Mouse (Mus musculus): ENCODE measurements around the gene Cyp2s1.
"Not testable (repeated sequence)": the region's sequence is repeated elsewhere in the genome, so short reads cannot be mapped to it uniquely, and the experiment has no call there.

Gene Cyp2s1

DNA sequence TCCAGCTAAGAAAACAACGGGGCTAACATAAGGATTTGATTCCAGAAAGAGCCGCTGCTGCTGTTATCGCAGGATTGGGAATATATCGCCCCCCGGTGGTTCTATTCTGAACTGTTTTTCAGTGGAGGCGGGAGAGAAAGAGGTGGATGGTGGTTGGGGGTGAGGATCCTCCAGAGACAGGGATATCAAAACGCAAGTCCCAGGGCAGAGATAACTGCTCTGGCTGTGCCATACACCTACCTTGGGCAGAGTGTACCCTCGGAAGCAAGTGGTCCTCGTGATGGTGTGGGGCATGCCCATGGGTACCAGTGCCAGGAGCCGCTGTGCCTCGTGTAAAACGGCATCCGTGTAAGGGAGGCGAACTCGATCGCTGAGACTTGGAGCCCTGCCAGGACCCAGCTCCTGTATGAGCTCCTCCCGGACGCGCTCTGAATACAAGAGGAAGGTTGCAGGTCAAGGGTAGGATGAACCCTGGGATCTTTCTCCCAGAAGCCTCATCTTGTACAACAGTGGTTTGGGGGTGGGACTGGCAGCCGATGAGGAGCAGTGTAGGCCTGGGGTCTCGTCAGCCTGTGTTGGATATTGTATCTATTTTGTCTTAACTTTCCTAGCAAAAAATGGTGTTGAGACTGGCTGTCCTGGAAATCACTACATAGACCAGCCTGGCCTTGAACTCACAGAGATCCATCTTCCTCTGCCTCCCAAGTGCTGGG, 10.9 kb downstream of the Cyp2s1 start:
- DNase-seq = peak; percentile 51

DNA sequence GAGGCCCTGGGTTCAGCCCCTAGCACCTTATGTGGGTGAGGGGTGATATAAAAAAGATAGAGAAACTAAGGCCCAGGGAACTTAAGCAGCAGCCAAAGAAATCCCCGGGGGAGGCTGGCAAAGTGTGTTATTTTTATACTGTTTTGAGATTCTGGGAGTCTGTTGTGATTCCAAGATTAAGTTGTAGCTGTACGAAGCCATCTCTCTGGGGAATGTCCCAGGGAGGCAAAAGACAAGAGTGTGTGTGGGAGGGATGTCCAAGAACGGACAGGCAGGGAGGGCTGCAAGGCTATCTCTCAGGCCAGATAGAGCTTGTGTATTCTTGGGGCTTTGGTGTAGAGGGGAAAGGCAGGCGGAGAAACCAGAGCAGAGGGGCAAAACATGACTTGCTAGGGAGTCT, 11.9 kb downstream of the Cyp2s1 start:
- no peak for DNase-seq

DNA sequence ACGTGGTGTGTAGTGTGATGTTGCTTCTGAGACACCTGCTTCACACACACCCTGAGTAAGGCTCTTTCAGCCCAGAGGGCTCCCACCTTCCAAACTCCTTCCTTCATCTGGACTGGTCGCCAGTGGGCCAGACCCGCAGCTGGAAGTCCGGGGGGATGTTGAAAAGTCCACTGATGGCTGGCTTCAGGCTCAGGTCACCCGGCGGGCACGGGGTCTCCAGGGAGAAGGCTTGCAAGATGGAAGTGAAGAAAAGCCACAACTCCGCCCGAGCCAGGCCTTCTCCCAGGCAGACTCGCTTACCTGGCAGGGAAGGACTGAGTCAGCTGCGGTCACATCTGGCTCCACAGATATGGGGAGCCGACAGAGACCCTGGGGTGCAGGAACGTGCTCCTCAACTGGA, 13.3 kb downstream of the Cyp2s1 start:
- DNase-seq = no peak

DNA sequence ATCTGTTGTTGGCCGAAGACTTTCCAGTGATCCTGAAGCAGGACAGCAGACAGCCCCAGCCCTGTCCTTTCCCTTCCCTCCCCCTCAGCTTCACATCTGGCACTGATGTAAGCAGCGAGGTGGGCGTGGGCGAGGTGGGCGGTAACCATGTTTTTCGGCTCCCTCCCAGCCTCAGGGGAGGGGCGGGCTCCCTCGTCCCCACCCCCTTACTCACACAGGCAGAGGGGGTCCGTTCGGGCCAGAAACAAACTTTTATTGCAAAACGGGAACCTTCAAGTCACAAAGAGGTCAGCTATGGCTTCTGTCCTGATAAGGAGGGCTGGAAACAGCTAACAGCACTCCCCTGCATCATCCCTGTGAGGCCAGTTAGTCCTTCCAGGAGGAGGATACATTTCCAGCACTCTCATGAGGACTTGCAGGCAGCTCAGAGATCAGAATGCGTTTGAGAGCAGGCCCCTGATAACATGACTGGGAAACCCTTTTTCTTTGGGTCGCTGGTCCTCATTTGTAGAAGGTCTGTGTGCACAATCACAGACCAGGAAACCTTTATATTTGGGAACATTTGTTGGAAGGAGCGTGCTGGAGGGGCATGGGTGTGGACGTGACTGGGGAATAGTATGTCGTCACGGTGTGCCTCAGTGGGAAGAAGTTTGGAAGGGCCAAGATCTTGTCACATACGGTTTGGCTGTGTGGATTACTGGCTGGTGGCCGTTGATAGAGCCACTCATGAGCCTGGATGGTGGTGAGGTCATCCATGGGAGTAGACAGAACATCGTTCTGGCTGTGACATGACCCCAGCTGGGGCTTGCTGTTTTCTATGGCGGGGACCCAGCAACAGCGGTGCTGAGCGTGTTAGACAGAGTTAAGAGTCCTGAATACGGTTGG, 14.2 kb downstream of the Cyp2s1 start:
- no peak for DNase-seq

DNA sequence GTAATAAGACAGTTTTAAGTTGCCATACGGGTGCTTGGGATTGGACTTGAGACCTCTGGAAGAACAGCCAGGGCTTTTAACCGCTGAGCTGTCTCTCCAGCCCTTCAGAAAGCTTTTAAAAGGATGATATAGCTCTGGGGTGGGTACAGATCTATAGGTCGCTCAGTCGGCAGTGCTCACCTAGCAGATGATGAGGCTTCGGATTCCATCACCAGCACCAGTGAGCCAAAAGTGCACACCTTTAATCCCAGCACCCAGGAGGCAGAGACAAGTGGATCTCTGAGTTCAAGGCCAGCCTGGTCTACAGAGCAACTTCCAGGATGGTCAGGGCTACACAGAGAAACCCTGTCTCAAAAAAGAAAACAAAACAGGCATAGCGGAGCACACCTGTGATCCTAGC, 15.7 kb downstream of the Cyp2s1 start:
- DNase-seq = no peak

DNA sequence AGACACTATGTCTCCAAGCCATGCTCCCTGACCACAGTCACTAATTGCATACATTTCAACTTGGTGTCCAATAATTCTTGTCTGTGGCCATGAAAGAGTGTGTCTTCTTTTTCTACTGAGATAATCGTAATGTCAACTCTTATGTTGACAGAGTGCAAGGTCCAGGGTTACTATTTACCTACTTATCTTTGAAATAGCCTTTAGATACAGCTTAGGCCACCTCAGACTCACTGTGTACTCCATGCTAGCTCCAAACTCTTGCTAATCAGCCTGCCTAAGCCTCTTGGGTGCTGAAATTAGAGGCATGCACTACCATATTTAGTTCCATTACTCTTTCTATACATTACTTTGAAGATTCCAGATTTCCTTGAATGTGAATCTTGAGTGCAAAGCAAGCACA, 17.3 kb downstream of the Cyp2s1 start:
- DNase-seq = no peak

DNA sequence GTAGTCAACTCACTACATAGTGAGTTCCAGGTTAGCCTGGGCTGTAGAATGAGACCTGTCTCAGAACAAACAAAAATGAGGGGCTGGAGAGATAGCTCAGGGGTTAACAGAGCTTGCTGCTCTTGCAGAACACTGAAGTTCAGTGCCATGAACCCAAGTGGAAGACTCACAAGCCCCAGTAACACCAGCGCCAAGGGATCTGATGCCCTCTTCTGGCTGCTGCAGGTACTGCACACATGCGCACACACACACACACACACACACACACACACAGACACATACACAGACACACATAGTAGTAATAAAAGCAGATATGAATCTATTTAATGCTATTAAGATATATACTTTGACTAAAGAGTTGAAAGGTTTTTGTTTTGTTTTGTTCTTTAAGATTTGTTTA, 18.2 kb downstream of the Cyp2s1 start:
- no peak for DNase-seq

DNA sequence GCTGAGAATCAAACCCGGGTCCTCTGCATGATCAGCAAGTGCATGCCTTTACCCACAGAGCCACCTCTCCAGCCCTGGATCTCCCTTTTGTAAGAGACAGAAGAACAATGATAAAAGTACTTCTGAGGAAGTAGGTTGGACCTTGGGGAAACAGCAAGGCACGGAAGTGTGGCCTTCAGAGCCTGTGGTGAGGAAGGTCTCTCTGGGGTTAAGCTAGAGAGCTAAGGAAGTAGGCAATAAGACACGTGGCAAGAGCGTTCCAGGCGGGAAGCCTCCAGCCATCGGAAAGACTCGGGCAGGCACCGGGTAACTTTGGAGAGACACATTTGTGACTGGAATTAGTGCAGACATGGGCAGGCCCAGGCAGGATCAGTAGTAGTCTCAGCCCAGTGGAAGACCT, 21.9 kb downstream of the Cyp2s1 start:
- no peak for DNase-seq

DNA sequence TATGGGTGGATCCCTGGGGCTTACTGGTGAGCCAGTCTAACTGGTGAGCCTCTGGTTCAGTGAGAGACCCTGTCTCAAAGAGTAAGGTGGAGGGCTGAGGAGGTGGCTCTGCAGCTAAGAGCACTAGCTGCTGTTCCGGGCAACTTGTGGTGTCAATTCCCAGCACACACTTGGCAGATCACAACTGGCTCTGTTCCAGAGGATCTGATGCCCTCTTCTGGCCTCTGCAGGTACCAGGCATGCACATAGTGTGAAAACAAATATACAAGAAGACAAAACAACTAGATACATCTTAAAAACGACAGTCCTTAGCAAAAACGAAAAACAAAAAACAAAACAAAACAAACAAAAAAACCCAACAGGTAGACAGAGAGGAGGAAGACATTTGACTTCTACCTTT, 23.0 kb downstream of the Cyp2s1 start:
- no peak for DNase-seq

DNA sequence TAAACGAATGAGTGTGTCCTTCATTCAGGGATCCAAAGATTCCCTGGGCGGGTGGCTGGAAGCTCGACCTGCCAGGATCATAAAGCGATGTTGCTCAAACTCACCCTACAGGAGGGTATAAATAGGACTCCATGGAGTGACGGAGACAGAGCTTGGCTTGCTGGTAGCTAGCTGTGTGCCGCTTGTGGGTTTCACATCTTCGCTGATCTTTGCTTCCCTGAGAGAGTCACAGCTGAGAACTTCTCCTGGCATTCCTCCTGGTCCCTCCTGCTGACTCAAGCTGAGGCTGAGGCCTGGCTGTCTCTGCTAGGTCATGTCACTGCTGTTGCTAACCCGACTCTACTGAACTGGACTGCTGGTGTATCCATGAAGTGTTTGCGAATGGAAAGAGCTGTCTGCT, 23.7 kb downstream of the Cyp2s1 start:
- not testable (repeated sequence) for DNase-seq

DNA sequence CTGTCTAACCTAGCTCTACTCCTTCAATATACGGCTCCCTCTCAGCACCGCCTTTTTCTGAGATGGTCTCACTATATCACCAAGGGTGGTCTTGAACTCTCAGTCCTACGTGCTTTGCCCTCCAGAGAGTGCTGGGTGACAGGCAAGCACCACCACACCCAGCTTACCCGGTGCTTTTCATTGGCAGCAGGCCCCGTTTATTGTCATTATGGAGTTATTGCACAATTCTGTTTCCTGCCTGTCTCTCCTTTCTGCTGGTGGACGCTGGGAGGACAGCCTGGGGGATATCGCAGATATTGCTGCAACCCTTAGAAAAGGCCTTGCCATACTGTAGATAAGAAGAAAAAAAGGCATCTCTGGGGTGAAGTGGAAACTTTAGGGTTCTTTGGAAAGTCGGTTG, 26.1 kb downstream of the Cyp2s1 start:
- no peak for DNase-seq

DNA sequence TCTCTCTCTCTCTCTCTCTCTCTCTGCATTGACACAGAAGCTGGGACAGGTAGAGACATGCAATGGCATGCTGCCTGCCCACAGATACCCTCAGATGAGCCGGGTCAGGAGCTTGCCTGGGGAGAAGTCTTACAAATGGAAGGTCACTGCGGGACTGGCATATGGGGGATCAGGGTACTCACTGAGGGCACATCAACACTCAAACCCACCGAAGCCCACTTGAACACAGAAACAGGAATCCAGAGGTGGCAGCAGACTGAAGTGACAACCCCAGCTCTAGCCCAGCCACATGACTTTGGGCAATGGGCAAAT, 27.6 kb downstream of the Cyp2s1 start:
- no peak for DNase-seq

DNA sequence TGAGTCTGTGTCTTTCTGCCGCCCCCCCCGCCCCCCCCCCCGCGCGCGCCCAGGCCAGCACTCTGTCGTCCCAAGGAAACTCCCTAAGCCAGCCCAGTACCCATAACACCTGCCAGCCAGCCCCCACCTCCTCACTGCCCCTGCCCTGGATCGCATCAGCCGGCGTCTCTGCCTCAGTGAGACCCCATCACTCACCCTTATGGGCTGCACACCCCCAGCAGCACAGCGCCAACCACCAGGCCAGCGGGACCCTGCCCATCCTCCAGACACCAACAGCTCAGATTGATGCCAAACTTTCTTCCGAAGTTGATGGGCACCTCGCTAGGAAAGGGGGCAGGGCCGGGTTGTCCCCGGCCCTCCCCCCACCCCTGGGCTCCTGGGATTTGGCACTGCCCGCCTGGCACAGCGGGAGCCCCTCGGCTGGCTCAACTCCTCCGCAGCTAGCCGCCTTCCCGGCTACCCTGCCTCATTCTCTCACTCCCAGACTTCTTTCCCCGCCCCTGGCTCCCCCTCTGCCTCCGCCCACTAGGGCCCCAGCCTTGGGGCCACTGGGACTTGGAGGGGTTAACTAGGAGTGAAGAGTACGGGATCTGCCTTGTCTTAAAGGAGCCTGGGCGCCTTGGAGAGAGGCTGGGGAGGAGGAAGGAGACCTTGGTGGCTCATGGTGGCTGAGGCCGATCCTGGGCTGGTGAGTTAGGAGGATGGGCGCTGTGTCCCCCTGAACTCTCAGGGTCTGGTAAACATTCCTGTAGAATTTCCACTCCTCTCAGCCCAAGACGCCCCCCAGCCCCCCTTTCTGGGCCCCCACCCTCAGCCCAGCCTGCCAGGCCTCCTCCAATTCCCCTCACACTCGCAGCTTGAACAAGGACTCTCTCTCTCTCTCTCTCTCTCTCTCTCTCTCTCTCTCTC, 28.2 kb downstream of the Cyp2s1 start, which contains the start of gene Axl:
Gene Axl (minus strand): TSS at position 486 of the 909 bp plus-strand sequence.
- DNase-seq = peak; percentile 11

DNA sequence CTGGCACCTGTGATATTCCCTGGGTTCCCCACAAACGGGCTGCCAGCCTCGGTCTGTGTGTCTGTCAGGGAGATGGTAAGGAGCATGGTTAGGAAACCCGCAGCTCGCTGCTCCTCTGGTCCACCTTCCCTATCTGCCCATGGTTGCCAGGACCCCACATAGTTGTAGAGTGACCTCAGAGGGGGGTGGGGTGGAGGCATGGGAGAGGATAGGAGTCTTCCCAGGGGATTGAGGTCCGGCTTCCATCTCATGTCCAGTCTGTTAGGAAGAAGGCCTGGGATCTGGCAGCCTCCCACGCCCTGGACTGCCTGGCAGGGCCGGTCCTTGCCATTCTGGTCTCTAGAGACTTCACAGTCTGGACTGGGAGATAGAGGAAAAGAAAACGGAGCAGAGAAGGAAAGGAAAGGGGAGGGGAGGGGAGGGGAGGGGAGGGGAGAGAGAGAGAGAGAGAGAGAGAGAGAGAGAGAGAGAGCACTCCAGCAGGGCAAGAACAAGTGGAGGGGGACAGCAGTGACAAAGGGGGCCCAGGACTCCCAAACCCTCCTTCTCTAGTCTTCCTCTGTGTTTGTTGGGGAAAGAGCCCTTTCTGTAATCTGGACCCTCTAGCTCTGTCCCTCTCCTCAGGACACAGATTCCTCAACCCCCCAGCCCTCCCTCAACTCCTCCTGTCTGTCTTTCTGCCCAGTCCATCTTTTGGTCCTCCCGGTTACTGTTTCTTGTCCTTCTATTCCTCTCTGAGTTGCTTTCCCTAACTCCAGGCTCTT, 29.1 kb downstream of the Cyp2s1 start:
- no peak for DNase-seq

DNA sequence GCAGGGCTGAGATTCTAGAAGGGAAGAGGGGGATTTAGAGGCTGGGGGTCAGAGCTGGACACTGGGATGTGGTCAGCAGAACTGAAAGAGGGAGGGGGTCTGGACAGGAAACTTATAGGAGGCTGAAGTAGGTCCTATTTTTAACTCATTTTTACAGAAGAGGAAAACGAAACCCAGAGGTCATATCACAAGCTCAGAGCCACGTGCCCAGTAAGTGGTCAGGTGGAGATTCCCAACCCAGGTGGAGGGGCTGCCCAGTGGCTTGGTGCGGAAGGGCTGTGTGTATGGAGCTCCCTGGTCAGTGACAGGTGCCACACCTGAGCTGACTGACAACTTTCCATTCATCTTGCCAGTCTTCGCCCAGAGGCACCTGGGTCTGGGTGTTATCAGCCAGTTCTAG, 29.7 kb downstream of the Cyp2s1 start:
- no peak for DNase-seq

DNA sequence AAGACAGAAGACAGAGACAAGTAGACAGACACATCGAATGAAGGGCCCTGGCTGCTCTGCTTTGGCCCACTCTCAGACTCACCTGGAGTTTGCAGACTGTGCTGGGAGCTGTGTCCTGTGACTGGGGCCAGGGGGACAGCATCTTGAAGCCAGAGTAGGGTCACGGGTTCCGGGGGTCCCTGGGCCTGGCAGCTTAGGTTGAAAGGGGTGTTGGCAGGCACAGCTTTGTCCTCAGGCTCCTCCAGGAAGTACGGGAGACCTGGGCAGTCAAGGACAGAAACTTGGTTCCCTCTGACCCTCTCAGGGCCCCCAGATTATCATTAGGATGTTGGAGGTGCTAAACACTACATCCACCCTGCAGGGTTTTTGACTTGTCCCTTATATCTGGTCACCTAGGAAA, 31.0 kb downstream of the Cyp2s1 start:
- no peak for DNase-seq

DNA sequence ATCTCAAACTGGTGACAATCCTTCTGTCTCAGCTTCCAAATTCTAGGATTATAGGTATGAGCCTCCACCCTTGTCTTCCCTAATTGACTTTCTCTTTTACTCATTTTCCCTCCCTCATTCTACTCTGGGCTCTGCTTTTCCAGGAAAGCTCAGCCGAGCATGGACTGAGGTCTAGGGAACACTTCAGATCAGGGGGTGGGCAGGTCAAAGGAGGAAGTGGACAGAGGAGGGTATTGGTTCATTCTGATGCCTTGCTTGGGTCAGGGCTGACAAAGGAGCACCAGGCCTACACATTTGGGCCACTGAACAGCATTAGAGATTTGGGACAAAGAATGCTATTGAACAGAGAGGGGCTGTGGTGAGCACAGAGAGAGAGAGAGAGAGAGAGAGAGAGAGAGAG, 31.9 kb downstream of the Cyp2s1 start:
- DNase-seq = no peak

DNA sequence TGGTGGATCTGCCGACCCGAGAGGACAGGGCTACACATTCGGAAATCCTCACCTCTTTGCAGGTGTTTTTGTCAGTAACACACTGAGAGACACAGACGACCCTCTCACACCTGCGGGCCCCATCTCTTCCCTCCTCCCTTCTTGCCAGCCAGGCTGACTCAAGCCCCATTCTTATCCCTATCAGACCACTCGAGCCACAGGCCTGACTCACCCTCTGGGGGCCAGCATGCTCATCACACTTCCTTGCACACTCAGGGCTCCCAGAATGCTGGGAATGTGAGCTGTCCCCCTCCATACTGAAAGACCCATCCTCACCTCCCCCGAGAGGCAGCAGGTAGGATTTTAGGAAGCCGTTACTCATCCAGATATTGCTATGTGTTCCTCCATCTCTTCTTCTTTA, 33.0 kb downstream of the Cyp2s1 start:
- DNase-seq = no peak

DNA sequence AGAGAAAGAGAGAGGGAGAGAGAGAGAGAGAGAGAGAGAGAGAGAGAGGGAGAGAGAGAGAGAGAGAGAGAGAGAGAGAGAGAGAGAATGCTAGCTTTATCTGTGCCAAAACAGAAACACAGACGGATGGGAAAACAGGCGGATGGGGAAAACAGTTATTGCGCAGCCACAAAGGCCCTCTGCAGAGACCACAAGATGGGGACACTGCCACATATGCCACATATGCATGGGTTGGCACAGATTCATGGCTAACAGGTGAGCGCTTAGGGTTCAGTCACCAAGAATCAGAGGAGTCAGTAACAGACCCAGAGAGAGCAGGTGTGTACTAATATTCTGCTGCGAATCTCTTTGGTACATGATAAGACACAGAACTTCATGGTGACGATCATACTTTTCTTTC, 34.0 kb downstream of the Cyp2s1 start:
- DNase-seq = no peak

DNA sequence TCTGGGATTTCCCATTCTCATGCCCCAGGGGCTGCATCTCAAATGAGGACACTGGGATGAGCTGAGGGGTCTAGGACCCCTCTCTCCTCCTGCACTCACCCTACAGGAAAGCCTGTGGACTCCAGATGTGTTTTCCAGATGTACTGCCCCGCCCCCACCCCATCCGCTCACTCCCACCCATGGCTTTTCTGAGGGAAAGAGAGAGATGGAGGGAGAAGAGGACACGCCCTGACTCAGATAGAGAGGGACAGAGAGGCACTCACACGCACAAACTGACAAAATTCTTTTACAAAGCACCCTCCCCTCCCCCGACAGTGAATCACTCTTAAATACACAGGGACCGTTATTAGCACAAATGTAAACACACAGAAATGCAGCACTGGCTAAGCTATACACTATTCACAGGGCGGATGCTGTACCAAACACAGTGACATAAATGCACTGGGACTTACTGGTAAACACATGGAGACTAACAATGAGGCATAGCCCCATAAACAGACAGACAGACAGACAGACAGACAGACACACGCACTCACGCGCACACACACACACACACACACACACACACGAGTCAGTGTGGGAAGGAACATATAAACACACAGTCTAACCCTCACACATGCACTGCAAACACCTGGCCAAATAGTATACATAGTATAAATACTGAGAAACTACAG, 34.6 kb downstream of the Cyp2s1 start:
- DNase-seq = no peak

DNA sequence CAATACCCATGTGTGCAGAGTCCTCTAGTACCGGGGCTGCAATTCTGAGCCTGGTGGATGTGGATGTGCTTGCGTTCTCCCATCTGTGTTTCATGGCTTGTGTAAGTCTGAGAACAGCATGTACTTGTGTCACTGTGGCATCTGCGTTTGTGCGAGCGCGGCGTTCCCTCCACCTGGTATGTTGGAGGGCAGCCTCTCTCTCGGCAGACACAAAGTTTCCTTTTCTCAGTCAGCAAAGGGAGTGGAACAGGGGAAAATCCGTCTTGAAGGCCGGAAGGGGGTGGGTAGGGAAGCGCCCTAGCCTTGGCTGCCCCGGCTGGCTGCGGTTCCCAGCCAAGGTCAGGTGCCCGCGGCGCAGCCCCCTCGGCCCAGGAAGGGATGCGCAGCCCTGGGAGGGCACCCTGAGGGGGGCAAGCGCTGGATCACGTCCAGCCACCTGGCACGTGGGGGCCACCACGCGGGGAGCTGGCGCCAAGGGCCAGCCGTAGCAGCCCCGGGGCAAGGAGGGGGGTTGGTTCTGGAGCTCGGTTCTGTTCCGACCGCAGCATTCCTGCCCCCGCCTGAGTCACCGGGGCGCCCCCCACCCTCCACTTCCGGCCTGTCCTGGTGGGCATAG, 35.3 kb downstream of the Cyp2s1 start:
- no peak for DNase-seq

DNA sequence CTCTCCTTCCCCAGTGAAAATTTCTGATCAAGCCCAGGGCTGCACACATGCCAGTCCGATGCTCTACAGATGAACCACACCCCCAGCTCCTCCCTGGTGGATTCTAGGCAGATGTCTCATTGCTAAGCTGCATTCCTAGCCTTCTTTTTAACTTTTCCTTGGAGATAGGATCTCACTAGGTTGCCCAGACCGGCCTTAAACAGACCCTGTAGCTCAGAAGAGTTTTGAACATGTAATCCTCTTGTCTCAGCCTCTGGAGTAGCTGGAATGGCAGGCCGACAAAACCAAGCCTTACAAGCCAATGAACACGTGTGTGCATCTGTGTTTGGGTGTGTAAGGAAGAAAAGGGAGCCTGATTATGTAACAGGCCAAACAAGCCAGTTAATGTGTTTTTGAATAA, 36.0 kb downstream of the Cyp2s1 start:
- DNase-seq = no peak
